Mouse (Mus musculus) lung, adult 2 months (tissue): ENCODE data around the gene Nrp2.

ENCODE experiments used
- CTCF ChIP-seq: fragments of 200-500 bp; IDR thresholded peaks from 2 replicates; pipeline ENCODE4 v1.5.1; 2011; ENCODE audit warnings: mild to moderate bottlenecking, low read length, control low read depth; ENCODE audit not compliant: insufficient read depth
- POLR2A ChIP-seq: fragments of 200-500 bp; IDR thresholded peaks from 2 replicates; pipeline ENCODE4 v1.6.1; 2011; ENCODE audit warnings: low read depth, mild to moderate bottlenecking, control low read depth, low read length, borderline replicate concordance; ENCODE audit errors: extremely low read depth

GRCm38 (mm10) chr1:62723891-62724290, 20.8 kb downstream of the Nrp2 start:
- no peak for TF ChIP-seq CTCF
- TF ChIP-seq POLR2A: no peak
